Mouse (Mus musculus) CH12.LX (cell line): Measurements from ENCODE around the gene Mcf2l. TPM values are rescaled to one million over a fixed set of nuclear protein-coding genes. Genes with fewer than 3 reads are reported as not detected.

Source experiments
- DNase-seq: peaks from one replicate; pipeline ENCODE4 v3.0.0-alpha.2; 2013; ENCODE audit errors: extremely low read depth
- H3K27ac ChIP-seq: 2 replicates; pipeline ENCODE4 v1.5.1; 2012; ENCODE audit warnings: low read depth, mild to moderate bottlenecking, control low read depth, moderate library complexity; ENCODE audit not compliant: insufficient read depth
- H3K27me3 ChIP-seq: replicated peaks from 2 replicates; pipeline ENCODE3; 2012; ENCODE audit warnings: inconsistent platforms
- H3K36me3 ChIP-seq, 2 experiments: replicated peaks in 1 of 2; 2 replicates each; pipeline versions ENCODE3 to v1.6.1; 2012; ENCODE audit warnings: inconsistent platforms in 1 of 2, low read length in 1 of 2, mild to moderate bottlenecking in 1 of 2, mixed read lengths in 1 of 2, moderate library complexity in 1 of 2; ENCODE audit not compliant: control insufficient read depth in 1 of 2, insufficient read depth in 1 of 2
- H3K4me1 ChIP-seq, 2 experiments: 2 replicates each; pipeline ENCODE4 v1.6.1; 2012; ENCODE audit warnings: inconsistent platforms in 1 of 2, moderate library complexity in 1 of 2; ENCODE audit not compliant: insufficient read depth in 2 of 2, control insufficient read depth in 1 of 2
- H3K4me2 ChIP-seq: 2 replicates; pipeline ENCODE4 v1.6.1; 2012; ENCODE audit warnings: low read depth, mild to moderate bottlenecking, control low read depth; ENCODE audit not compliant: poor library complexity, insufficient read depth, severe bottlenecking
- H3K4me3 ChIP-seq, 3 experiments: fragments of 150-350 bp in 1 of 3; sonication (generic) in 1 of 3; replicated peaks in 1 of 3; 2 replicates each; pipeline versions ENCODE3 to v1.5.1; 2011 to 2012; ENCODE audit warnings: low read depth in 2 of 3, low read length in 2 of 3, mild to moderate bottlenecking in 2 of 3, moderate library complexity in 2 of 3, control low read depth in 1 of 3, improper control_type of control experiment in 1 of 3, inconsistent platforms in 1 of 3, mixed read lengths in 1 of 3; ENCODE audit not compliant: poor library complexity in 1 of 3
- H3K79me2 ChIP-seq: replicated peaks from 2 replicates; pipeline ENCODE4 v1.6.1; 2012; ENCODE audit warnings: mild to moderate bottlenecking, moderate library complexity; ENCODE audit not compliant: control insufficient read depth, poor library complexity, insufficient read depth, severe bottlenecking; ENCODE audit errors: extremely low read depth
- H3K9ac ChIP-seq: 2 replicates; pipeline ENCODE4 v1.6.1; 2012; ENCODE audit warnings: low read depth, mild to moderate bottlenecking, control low read depth, moderate library complexity; ENCODE audit not compliant: insufficient read depth
- H3K9me3 ChIP-seq: replicated peaks from 2 replicates; pipeline ENCODE3; 2012; ENCODE audit warnings: low read length, inconsistent platforms, mixed read lengths
- CHD1 ChIP-seq: IDR thresholded peaks from 2 replicates; pipeline ENCODE4 v1.6.1; 2012; ENCODE audit warnings: low read depth, low read length, improper control_type of control experiment, inconsistent platforms
- CTCF ChIP-seq, 2 experiments: IDR thresholded peaks in 1 of 2; conservative IDR thresholded peaks in 1 of 2; 2 replicates each; pipeline ENCODE4 v1.5.1; 2011 to 2012; ENCODE audit warnings: low read depth in 2 of 2, low read length in 2 of 2, improper control_type of control experiment in 1 of 2, inconsistent platforms in 1 of 2, mild to moderate bottlenecking in 1 of 2, moderate library complexity in 1 of 2
- E2F4 ChIP-seq: IDR thresholded peaks from 2 replicates; pipeline ENCODE4 v1.6.1; 2011; ENCODE audit warnings: low read depth, low read length, improper control_type of control experiment; ENCODE audit not compliant: insufficient replicate concordance
- ETS1 ChIP-seq: conservative IDR thresholded peaks from 2 replicates; pipeline ENCODE4 v1.6.1; 2012; ENCODE audit warnings: low read depth, mild to moderate bottlenecking, inconsistent platforms, low read length, improper control_type of control experiment, moderate library complexity
- JUN ChIP-seq: IDR thresholded peaks from 2 replicates; pipeline ENCODE4 v1.6.1; 2011; ENCODE audit warnings: low read depth, mild to moderate bottlenecking, low read length, improper control_type of control experiment, moderate library complexity; ENCODE audit not compliant: insufficient read depth
- JUND ChIP-seq: conservative IDR thresholded peaks from 2 replicates; pipeline ENCODE4 v1.6.1; 2011; ENCODE audit warnings: low read depth, low read length, improper control_type of control experiment
- MYC ChIP-seq: IDR thresholded peaks from 2 replicates; pipeline ENCODE4 v1.6.1; 2011; ENCODE audit warnings: low read depth, mild to moderate bottlenecking, improper control_type of control experiment, low read length
- NELFE ChIP-seq: IDR thresholded peaks from 2 replicates; pipeline ENCODE4 v1.6.1; 2011; ENCODE audit warnings: low read depth, low read length, improper control_type of control experiment
- PAX5 ChIP-seq: IDR thresholded peaks from 2 replicates; pipeline ENCODE4 v1.6.1; 2012; ENCODE audit warnings: low read length, inconsistent platforms, mixed read lengths
- POLR2AphosphoS2 ChIP-seq: IDR thresholded peaks from 2 replicates; pipeline ENCODE4 v1.6.1; 2011; ENCODE audit warnings: low read depth, low read length, improper control_type of control experiment
- TBP ChIP-seq: conservative IDR thresholded peaks from 2 replicates; pipeline ENCODE4 v1.6.1; 2011; ENCODE audit warnings: low read depth, low read length, improper control_type of control experiment
- UBTF ChIP-seq: IDR thresholded peaks from 2 replicates; pipeline ENCODE4 v1.6.1; 2012; ENCODE audit warnings: low read depth, mild to moderate bottlenecking, inconsistent platforms, low read length, improper control_type of control experiment, moderate library complexity
- USF1 ChIP-seq: IDR thresholded peaks from 2 replicates; pipeline ENCODE4 v1.6.1; 2014; ENCODE audit warnings: low read depth, mild to moderate bottlenecking, inconsistent platforms, low read length, improper control_type of control experiment
- ZC3H11A ChIP-seq: IDR thresholded peaks from 2 replicates; pipeline ENCODE4 v1.6.1; 2012; ENCODE audit warnings: low read depth, mild to moderate bottlenecking, inconsistent platforms, low read length, improper control_type of control experiment
- dilution Hi-C: fragments of 300-500 bp; cut with MboI; formaldehyde crosslinking; loops from 2 replicates; pipeline ENCODE4 v1.14.3; 2020; ENCODE audit warnings: low sequenced_read_pairs; ENCODE audit not compliant: extremely low pct_unique_long_range_greater_than_20kb, extremely low pct_ligation_motif_present
- in situ Hi-C: fragments of 300-500 bp; cut with MboI; formaldehyde crosslinking; loops from 3 replicates; pipeline ENCODE4 v1.14.3; 2019; ENCODE audit warnings: low sequenced_read_pairs, low pct_ligation_motif_present, low pct_unique_long_range_greater_than_20kb, mixed read lengths
- polyA plus RNA-seq: library from polyadenylated mRNA; unstranded; fragments of >175 nt; gene quantifications from 2 replicates; pipeline ENCODE4 v1.2.1, GENCODE M21; 2012; ENCODE audit warnings: low read depth; ENCODE audit not compliant: insufficient read length
- total RNA-seq, 2 experiments: library from RNA; depleted of rRNA; stranded (reverse); fragments of 300-350 nt in 1 of 2; fragments of >200 nt in 1 of 2; gene quantifications; 2 replicates each; pipeline ENCODE4 v1.2.3; 2012 to 2014

Gene Mcf2l
- total and polyA plus RNA-seq, 3 experiments = not detected

DNA sequence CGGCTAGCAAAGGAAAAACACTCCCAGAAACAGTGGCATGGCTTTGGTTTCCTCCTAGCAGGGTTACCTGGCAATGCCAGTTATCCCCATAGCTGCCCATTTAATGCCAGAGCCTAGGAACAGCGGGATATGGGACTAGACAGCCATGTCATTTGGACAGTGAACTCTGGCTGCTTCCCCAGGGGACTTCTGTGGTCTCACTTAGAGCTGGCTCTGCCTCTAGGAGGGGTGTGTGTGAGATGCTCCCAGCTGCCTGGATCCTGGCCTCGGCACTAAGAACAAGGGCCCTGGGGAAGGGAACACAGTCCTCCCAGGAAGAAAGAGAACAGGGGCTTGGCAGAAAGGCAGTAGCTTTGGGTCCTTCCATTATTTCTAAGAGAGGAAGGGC lies 75.0 kb downstream of the Mcf2l start:
- in situ Hi-C loops = no loop called here
- no peak for DNase-seq
- peaks cover 93% of the 10 kb centered on the region for H3K27me3 ChIP-seq

DNA sequence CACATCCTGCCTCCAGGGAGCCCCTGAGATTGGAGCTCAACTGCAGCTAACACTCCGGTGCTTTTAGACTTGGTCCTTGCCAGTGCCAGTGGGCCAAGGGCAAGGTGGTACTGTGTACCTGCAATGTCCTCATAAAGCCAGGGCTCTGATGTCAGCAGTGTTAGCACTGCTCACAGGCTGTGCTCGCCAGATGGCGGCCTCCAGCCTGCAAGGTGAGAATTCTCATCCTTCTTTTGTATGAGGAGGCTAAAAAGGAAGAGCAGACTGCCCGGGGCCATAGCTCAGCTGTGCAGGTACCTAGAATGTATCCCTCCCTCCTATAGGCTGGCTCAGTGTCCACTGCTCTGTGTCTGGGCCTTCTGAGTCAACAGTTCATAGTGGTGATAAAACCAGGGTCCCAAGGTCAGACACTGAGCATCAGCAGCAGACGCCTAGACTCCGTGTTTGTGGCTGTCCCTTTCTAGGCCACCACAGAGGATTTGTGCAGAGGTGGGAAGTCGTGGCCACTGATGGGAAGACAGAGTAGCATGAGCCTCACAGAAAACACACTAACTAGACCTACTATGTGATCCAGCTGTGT lies 77.5 kb downstream of the Mcf2l start:
- Histone ChIP-seq H3K9ac (no peak overlapping the region), H3K4me2 (no peak overlapping the region), H3K36me3 (no peaks in the 10 kb centered on the region), H3K4me1 (no peaks in the 10 kb centered on the region), H3K27ac (no peak overlapping the region), H3K4me3 (no peak overlapping the region), H3K27me3 (peaks cover 95% of the 10 kb centered on the region), H3K79me2 (no peaks in the 10 kb centered on the region), H3K9me3 (no peaks in the 10 kb centered on the region)
- no peak for DNase-seq
- in situ Hi-C loops = no loop called here
- dilution Hi-C loops = no loop called here
- TF ChIP-seq CTCF (conservative IDR thresholded peaks at IDR 0.05 in 1 of 2, IDR thresholded peaks at IDR 0.05 in 1 of 2; ENCODE audit: low read depth in 2 of 2, low read length in 2 of 2) (0 out of 4 replicates have a peak, but pooled peaks of 1 of the 2 experiments have one; percentile 0), E2F4 (no peak)
- TF ChIP-seq, all 38 proteins: peak for 1

More for the DNA sequence above, 75.0 kb downstream of the Mcf2l start:
- H3K9me3 ChIP-seq = no peaks in the 10 kb centered on the region
- no peak overlapping the region for H3K27ac ChIP-seq
- dilution Hi-C loops = no loop called here
- H3K79me2 ChIP-seq = no peaks in the 10 kb centered on the region
- H3K4me3 ChIP-seq = no peak overlapping the region
- TF ChIP-seq NELFE (no peak), JUN (no peak), MYC (no peak)
- TF ChIP-seq, all 38 proteins: peak for 0
- H3K36me3 ChIP-seq = no peaks in the 10 kb centered on the region
- H3K4me1 ChIP-seq = no peaks in the 10 kb centered on the region
- H3K4me2 ChIP-seq = no peak overlapping the region
- no peak overlapping the region for H3K9ac ChIP-seq

DNA sequence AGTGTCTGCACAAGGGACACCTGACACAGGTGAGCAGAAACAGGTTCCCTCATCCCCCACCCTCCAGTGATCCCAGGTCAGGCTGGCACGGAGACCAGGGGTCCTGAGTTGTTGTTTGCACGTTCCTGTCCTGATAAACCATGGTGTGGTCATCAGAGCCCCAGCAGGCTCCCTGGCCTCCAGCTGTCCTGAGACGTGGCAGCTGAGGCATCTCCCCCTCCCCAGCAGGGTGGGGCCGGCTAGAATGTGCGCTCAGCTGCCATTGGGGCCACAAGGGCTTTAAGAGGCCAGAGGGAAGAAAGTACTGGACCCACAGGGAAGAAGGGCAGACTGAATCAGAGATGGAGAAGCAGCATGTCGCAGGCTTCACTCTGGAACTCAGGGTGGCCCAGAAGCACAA lies 79.1 kb downstream of the Mcf2l start:
- no peaks in the 10 kb centered on the region for H3K36me3 ChIP-seq
- H3K27me3 ChIP-seq = peaks cover 95% of the 10 kb centered on the region
- no peak for TF ChIP-seq USF1
- TF ChIP-seq MYC = no peak
- no peak for TF ChIP-seq PAX5
- TF ChIP-seq ETS1 = no peak
- TF ChIP-seq CHD1 = no peak
- no peak for TF ChIP-seq UBTF
- TF ChIP-seq CTCF (conservative IDR thresholded peaks at IDR 0.05 in 1 of 2, IDR thresholded peaks at IDR 0.05 in 1 of 2; ENCODE audit: low read depth in 2 of 2, low read length in 2 of 2) = no peak
- TF ChIP-seq POLR2AphosphoS2 = no peak
- no peak for TF ChIP-seq TBP
- no peak for TF ChIP-seq JUND
- no peak for TF ChIP-seq ZC3H11A
- TF ChIP-seq E2F4 = no peak
- dilution Hi-C loops = no loop called here
- H3K4me2 ChIP-seq = no peak overlapping the region
- H3K4me3 ChIP-seq = no peak overlapping the region
- in situ Hi-C loops = no loop called here
- H3K79me2 ChIP-seq = no peaks in the 10 kb centered on the region
- no peak for DNase-seq
- no peaks in the 10 kb centered on the region for H3K9me3 ChIP-seq
- H3K4me1 ChIP-seq = no peaks in the 10 kb centered on the region
- H3K9ac ChIP-seq = no peak overlapping the region
- no peak overlapping the region for H3K27ac ChIP-seq
